Mouse (Mus musculus) testis, adult 2 months (tissue): ENCODE measurements at regions not wholly inside any gene's neighbourhood (a gene's known extent, or its start where the extent isn't known, plus 50 kb on each side); places are given as distances from the start of the nearest gene placed in this dataset.
"Not testable (repeated sequence)": the region's sequence is repeated elsewhere in the genome, so short reads cannot be mapped to it uniquely, and the experiment has no call there.

ENCODE experiments used
- CTCF ChIP-seq: fragments of 200-500 bp; IDR thresholded peaks from 2 replicates; pipeline ENCODE4 v1.5.1; 2012; ENCODE audit warnings: low read depth, mild to moderate bottlenecking, inconsistent platforms, low read length, moderate library complexity; ENCODE audit not compliant: control insufficient read depth, insufficient read depth, insufficient replicate concordance
- POLR2A ChIP-seq: fragments of 200-500 bp; IDR thresholded peaks from 2 replicates; pipeline ENCODE4 v1.6.1; 2012; ENCODE audit warnings: low read depth, mild to moderate bottlenecking, inconsistent platforms, low read length, moderate library complexity; ENCODE audit not compliant: control insufficient read depth

GRCm38 (mm10) chr3:112242986-112243385, 1015.7 kb downstream of the Amy2a5 start:
- not testable (repeated sequence) for TF ChIP-seq CTCF, POLR2A
